Mouse (Mus musculus) lung, embryonic 16.5 days (tissue): ENCODE results near the gene Pde6b. TPM values are rescaled to one million over a fixed set of nuclear protein-coding genes. Genes with fewer than 3 reads are reported as not detected.

ENCODE experiments used
- ATAC-seq: fragments of 200-750 bp; cut with Nextera tagmentation; 2 replicates; pipeline ENCODE4 v1.8.0; 2017; ENCODE audit warnings: low read depth, mild to moderate bottlenecking, moderate library complexity
- H3K27ac ChIP-seq: fragments of 300-500 bp; sonication (generic); 2 replicates; pipeline ENCODE4 v1.5.1; 2014; ENCODE audit warnings: mild to moderate bottlenecking, control low read depth, low read length
- H3K27me3 ChIP-seq: fragments of 300-500 bp; sonication (generic); 2 replicates; pipeline ENCODE4 v1.6.1; 2014; ENCODE audit warnings: low read depth, low read length, mixed read lengths; ENCODE audit not compliant: control insufficient read depth, insufficient read depth
- H3K36me3 ChIP-seq: fragments of 300-500 bp; sonication (generic); 2 replicates; pipeline ENCODE4 v1.6.1; 2014; ENCODE audit warnings: low read length; ENCODE audit not compliant: control insufficient read depth, insufficient read depth
- H3K4me1 ChIP-seq: fragments of 300-500 bp; sonication (generic); replicated peaks from 2 replicates; pipeline ENCODE4 v1.6.1; 2014; ENCODE audit warnings: low read length, mixed read lengths; ENCODE audit not compliant: control insufficient read depth, insufficient read depth
- H3K4me2 ChIP-seq: fragments of 300-500 bp; sonication (generic); 2 replicates; pipeline ENCODE4 v1.6.1; 2014; ENCODE audit warnings: low read depth, low read length, control low read depth
- H3K4me3 ChIP-seq: fragments of 300-500 bp; sonication (generic); 2 replicates; pipeline ENCODE4 v1.5.1; 2014; ENCODE audit warnings: mild to moderate bottlenecking, low read length, control low read depth
- H3K9ac ChIP-seq: fragments of 300-500 bp; sonication (generic); 2 replicates; pipeline ENCODE4 v1.6.1; 2014; ENCODE audit warnings: low read length, control low read depth
- H3K9me3 ChIP-seq: fragments of 300-500 bp; sonication (generic); 2 replicates; pipeline ENCODE4 v1.6.1; 2016; ENCODE audit warnings: low read length; ENCODE audit not compliant: control insufficient read depth
- WGBS: fragments of 180-500 bp; shearing (Covaris S2); extraction: QIAGEN DNeasy Blood & Tissue Kit; methylation state at CpG from one replicate; pipeline ENCODE4 v1.1.7; 2014; 5-methylcytosine and 5-hydroxymethylcytosine counted together
- polyA plus RNA-seq: library from polyadenylated mRNA; unstranded; fragments of >200 nt; fragmentation: Nextera tagmentation; extraction: Ambion mirVana; gene quantifications from 2 replicates; pipeline ENCODE4 v1.2.1, GENCODE M21; 2015

Gene Pde6b
- polyA plus RNA-seq, 1 experiment from 2014 or later = 0.50 TPM

DNA sequence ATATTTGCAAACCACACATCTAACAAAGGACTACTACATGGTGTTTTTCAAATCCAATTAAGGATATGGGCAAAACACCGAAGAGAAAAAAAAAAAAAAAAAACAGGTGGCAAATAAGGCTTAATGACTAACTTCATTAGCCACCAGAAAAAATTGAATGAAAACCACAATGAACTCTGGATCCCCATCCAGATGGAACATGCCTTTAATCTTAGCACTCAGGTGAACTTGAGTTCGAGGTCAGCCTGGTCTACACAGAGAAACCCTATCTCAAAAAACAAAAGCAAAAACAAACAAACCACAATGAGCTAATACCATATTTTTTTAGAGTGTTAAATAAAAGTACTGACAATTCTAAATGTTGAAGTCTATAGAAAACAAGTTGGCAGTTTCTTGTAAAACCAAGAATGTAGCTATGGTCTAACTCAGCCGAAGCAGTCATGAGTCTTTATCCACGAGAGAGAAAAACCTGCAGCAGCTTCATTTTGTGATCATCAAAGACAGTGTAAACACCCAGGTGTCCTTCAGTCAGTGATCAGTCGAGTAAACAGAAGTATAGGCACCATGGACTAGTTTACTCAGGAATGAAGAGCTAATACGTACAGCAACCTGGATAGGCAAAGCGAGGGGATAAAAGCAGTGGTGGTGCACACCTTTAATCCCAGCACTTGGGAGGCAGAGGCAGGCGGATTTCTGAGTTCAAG lies 62.8 kb downstream of the Pde6b start:
- WGBS = 67% methylated on average over 8 of the region's 8 CpGs
- no peak for ATAC-seq
- H3K9me3 ChIP-seq = no peaks in the 10 kb centered on the region
- H3K27ac ChIP-seq = no peak overlapping the region
- no peaks in the 10 kb centered on the region for H3K27me3 ChIP-seq
- peaks cover 6% of the 10 kb centered on the region for H3K4me1 ChIP-seq
- no peak overlapping the region for H3K4me2 ChIP-seq
- H3K36me3 ChIP-seq = no peaks in the 10 kb centered on the region
- no peak overlapping the region for H3K4me3 ChIP-seq
- H3K9ac ChIP-seq = no peak overlapping the region

GRCm38 (mm10) chr5:108451611-108452010 lies 63.4 kb downstream of the Pde6b start:
- no peak for ATAC-seq
- WGBS = 85% methylated on average over 1 of the region's 1 CpGs
- Histone ChIP-seq H3K27ac (no peak overlapping the region), H3K9ac (no peak overlapping the region), H3K9me3 (no peaks in the 10 kb centered on the region), H3K36me3 (no peaks in the 10 kb centered on the region), H3K4me3 (no peak overlapping the region), H3K27me3 (no peaks in the 10 kb centered on the region), H3K4me2 (no peak overlapping the region), H3K4me1 (peaks cover 6% of the 10 kb centered on the region)

GRCm38 (mm10) chr5:108452422-108452821 lies 64.2 kb downstream of the Pde6b start:
- H3K4me2 ChIP-seq = no peak overlapping the region
- no peaks in the 10 kb centered on the region for H3K36me3 ChIP-seq
- no peaks in the 10 kb centered on the region for H3K9me3 ChIP-seq
- no peak overlapping the region for H3K9ac ChIP-seq
- no peak for ATAC-seq
- no peak overlapping the region for H3K27ac ChIP-seq
- peaks cover 6% of the 10 kb centered on the region for H3K4me1 ChIP-seq
- H3K27me3 ChIP-seq = no peaks in the 10 kb centered on the region
- H3K4me3 ChIP-seq = no peak overlapping the region
- WGBS = 72% methylated on average over 1 of the region's 1 CpGs

- ATAC-seq = no peak
- WGBS = 25% methylated on average over 3 of the region's 3 CpGs
- Histone ChIP-seq H3K4me3 (no peak overlapping the region), H3K4me2 (no peak overlapping the region), H3K36me3 (no peaks in the 10 kb centered on the region), H3K27ac (no peak overlapping the region), H3K27me3 (no peaks in the 10 kb centered on the region), H3K9ac (no peak overlapping the region), H3K9me3 (no peaks in the 10 kb centered on the region), H3K4me1 (0 out of 2 replicates have a peak, but pooled peaks cover 2% of the 10 kb centered on the region)
These were observed 65.9 kb downstream of the Pde6b start for GRCm38 (mm10) chr5:108454094-108454493.

GRCm38 (mm10) chr5:108458706-108459105 lies 70.5 kb downstream of the Pde6b start:
- Histone ChIP-seq H3K27ac (no peak overlapping the region), H3K27me3 (no peaks in the 10 kb centered on the region), H3K36me3 (no peaks in the 10 kb centered on the region), H3K4me3 (no peak overlapping the region), H3K9ac (no peak overlapping the region), H3K4me2 (no peak overlapping the region), H3K9me3 (no peaks in the 10 kb centered on the region), H3K4me1 (peaks cover 12% of the 10 kb centered on the region)
- ATAC-seq = no peak
- WGBS = 72% methylated on average over 2 of the region's 2 CpGs

DNA sequence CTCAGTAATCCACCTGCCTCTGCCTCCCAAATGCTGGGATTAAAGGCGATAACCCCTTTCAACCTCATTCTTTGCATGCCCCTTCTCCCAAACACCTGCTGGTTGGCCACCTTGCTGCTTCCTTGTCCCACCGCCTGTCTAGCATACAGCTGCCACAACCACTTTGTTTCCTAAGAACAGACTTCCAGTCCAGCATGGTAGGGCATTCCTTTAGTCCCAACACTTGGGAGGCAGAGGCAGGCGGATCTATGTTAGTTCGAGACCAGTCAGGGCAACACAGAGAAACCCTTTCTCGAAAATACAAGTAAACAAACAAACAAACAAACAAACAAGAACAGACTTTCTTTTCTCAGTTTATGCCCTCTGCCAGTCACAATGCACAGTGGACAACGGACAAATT lies 72.3 kb downstream of the Pde6b start:
- Histone ChIP-seq H3K9ac (peak overlapping the region; percentile 61), H3K27me3 (no peaks in the 10 kb centered on the region), H3K4me3 (peak overlapping the region; percentile 82), H3K9me3 (no peaks in the 10 kb centered on the region), H3K4me2 (peak overlapping the region; percentile 85), H3K27ac (no peak overlapping the region), H3K4me1 (peaks cover 16% of the 10 kb centered on the region), H3K36me3 (no peaks in the 10 kb centered on the region)
- 32% methylated on average over 6 of the region's 6 CpGs for WGBS
- no peak for ATAC-seq

DNA sequence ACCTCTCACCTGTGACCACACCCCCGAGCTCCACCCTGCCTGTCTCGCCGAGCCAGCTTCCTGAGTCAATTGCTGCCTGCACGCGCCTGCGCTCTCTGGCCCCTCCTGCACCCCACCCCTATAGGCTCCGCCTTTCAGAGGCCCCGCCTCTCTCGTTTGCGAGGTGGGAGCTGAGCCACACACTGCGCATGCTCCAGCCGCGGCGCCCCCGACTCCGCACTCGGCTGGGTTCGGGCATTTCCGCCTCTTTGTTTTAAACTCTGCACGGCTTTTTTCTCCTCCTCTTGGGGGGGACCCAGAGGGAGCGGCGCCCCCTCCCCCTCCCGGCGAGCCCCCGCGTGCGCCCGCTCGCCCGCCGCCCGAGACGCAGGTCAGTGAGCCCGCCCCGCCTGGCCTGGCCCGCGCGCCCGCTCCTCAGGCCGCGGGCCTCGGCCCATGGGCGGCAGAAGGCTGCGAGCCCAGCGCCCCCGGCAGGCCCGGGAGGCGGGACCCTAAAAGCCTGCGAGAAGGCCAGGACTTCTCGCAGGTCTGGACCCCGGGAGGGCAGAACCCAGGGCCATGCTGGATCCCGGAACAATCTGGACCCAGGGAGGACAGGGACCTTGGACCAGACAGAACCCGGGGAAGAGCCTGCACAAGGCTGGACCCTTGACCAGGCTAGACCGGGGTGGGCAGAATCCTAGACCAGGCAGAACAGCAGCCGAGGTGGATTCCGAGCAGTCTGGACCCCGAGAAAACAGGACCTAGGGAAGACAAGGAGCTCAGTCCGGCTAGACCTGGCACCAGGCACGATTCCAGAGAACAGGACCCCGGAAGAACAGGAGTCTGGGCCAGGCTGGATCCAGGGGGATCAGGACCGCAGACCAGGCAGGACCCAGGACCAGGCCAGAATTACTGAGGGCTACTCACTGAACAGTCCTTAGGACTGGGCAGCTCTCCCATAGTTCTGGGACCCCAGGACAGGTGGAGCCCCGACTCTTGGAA lies 73.2 kb downstream of the Pde6b start, which contains the start of gene Pcgf3:
Gene Pcgf3 (plus strand): TSS at position 151 of the 984 bp plus-strand sequence.
- Histone ChIP-seq H3K9me3 (no peaks in the 10 kb centered on the region), H3K4me3 (peak within 1 kb of the TSS; percentile 82), H3K27me3 (no peaks in the 10 kb centered on the region), H3K4me1 (peaks cover 16% of the 10 kb centered on the region), H3K4me2 (peak within 1 kb of the TSS; percentile 94), H3K9ac (peak within 1 kb of the TSS; percentile 97), H3K27ac (peak within 1 kb of the TSS; percentile 78), H3K36me3 (no peaks in the 10 kb centered on the region)
- under 1% methylated on average over 60 of the region's 62 CpGs for WGBS
- peak; percentile 98 for ATAC-seq

DNA sequence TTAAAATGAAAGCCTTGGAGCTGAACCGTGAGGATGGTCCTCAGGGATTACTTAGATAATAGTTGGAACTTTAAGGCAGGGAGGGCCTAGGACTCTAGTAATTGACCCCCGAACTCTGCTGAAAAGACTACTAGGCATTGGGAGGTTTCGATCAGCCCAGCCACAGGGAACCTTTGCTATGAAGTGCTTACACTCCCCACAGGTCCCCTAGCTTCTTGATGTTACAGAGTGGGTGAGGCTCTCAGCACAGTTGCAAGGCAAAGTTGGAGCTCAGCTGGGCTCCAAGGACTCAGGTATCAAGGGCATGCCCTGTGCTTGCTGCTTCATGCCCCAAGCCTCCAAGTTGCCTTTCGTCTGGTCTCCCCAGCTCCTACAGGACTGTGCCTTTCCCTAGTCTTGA lies 74.3 kb downstream of the Pde6b start:
- H3K9ac ChIP-seq = peak overlapping the region; percentile 97
- WGBS = 35% methylated on average over 4 of the region's 4 CpGs
- no peaks in the 10 kb centered on the region for H3K9me3 ChIP-seq
- no peaks in the 10 kb centered on the region for H3K36me3 ChIP-seq
- H3K4me3 ChIP-seq = peak overlapping the region; percentile 82
- ATAC-seq = no peak
- no peaks in the 10 kb centered on the region for H3K27me3 ChIP-seq
- no peak overlapping the region; the same call in 1 of the 2 replicates for H3K27ac ChIP-seq
- H3K4me1 ChIP-seq = peaks cover 16% of the 10 kb centered on the region
- peak overlapping the region; percentile 94 for H3K4me2 ChIP-seq
